Mouse (Mus musculus) neutrophil, adult 59 days (primary cell): ENCODE data around the gene Zfp112. TPM values are rescaled to one million over a fixed set of nuclear protein-coding genes. Genes with fewer than 3 reads are reported as not detected.

Source experiments
- total RNA-seq, 2 experiments: library from RNA; stranded (reverse); gene quantifications; 1 replicate in 1 of 2; 2 replicates in 1 of 2; pipeline ENCODE4 v1.2.4; 2023

The Zfp112 gene
- 1 to 10 TPM; 1.2 to 1.6 TPM for total RNA-seq

DNA sequence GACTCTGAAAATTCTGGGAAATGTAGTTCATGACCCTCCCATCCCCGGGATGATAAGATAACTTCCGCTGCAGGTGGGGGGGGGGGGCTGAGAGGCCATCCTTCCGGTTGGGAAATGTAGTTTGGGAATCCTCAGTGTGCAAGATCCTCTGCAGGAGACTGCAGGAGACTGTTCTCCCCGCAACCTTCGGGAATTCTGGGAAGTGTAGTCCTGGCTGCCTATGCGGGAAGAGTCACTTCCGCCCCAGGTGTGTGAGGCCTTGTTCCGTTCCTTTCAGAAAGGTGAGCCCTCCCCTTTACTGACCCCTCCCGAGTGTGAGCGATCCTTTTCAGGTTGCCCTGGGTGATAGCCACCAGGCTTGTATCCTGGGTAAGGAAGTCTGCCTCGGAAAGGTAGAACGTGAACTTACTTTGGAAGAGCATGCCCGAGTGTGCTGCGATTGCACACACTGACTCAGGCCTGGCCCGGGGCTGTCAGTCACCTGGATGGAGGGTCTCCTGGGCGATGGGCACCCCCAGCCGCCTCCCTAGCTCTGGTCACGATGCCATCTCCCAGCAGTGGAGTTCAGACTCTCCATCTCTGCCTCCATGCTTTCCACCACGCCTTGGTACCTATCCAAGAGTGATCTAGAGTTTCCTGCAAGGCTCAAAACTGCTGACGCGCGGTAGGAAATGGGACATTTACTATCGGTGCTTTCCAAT, at the start of gene Zfp112:
Zfp112 (plus strand) TSS at position 159 of the 701 bp plus-strand sequence.

DNA sequence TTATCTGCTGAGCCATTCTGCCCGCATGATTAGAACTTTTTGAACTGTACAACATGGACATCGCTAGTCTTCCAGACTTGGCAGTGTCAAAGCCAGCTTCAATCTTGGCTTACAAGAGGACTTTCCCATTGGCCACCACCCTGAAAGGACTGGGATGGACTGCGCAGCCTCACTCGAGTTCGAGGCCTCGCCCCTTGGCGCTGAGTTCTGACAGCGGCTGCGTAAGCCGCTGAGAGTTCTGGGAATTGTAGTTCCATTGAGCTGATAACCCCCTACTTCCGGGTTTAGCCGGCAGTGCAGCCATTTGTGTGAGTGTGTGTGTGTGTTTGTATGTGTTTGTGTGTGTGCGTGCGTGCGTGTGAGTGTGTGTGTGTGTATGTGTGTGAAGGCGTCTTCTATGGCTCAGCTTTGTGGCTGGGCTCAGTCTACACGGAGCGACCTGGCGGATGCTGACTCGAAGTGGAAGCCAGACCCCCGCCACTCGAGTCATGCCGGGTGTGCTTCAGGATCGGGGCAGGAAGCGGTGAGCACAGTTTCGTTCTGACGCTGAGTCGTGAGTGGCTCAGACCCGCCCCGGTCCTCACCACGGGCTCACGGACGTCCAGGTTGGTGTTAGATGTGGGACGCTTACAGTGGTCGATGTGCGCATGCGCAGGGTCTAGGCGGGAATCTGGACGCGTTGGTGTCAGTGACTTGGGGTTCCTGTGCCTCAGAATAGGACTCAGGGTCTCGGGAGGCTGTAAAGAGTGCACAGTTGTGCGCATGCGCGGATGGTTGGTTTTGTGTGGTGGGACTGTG, 30.3 kb upstream of the Zfp112 start, which contains the start of gene Zfp180:
Zfp180 (plus strand) TSS at position 291 of the 798 bp plus-strand sequence.

DNA sequence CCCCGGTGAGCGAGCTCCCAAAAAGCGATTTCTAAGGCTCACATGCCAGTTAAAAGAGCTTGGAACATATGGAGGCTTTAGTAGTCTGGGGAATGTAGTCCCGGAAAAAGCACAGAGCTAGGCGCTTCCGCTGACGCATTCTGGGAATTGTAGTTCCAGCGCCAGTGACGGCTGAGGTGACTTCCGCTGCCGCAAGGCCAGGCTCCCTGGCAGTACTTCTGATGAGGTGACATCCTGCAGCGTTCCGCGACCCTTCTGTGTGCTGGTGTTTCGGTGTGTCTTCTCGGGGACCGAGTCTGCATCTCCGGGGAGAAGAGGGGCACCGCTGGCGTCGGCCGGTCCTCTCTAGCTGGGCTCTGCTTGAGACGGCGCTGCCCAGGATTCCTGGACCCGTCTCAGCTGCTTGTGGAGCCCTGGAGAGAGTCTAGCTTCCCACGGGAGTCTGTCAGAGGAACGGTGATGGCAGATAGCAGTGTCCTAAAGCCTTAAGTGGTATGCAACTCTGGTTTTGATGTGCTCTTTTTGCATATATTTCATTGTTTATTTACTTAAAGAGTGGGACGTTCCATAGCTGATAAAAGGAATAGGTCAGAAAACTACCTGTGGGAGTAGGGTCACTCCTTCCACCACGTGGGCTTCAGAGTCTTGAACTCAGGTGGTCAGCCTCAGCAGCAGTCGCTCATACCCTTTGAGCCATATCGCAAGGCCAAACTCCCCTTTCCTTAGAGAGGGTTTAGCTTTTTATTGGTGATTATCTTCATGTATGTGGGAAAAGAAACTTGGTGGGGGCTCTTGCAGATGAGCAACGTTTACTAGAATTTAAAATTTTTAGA, 22.1 kb downstream of the Zfp112 start, which contains the start of gene Zfp235:
Zfp235 (plus strand) TSS at position 174 of the 833 bp plus-strand sequence.

DNA sequence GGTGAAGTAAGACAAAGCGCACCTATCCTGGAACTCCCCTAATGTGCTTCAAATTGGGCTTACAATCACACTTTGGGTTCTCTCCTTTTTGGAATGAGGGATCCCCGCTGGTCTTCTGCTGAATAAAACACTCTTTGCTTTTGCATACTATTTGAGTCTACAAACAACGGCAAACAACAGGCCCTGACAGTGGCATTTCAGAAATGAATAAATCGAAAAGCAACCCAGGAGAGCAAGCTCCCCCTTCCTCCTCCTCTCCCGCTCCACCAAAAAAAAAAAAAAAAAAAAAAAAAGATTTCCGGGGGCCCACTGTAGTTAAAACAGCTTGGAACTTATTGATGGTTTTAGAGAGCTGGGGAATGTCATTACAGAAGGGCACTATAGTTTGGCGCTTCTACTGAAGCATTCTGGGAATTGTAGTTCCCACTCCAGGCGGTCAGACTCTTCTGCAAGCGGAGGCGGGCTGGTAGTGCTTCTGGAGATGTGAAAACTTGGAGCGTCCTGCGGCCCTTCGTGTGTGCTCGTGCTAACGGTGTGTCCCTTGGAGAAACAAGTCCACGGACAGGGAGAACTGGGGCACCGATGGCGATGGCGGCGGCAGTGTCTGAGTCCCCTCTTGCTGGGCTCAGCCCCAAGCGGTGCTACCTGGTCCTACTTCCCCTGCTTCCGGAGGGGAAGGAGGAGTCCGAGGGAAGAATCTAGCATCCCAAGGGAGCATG, 62.7 kb downstream of the Zfp112 start, which contains the start of gene Zfp114:
Zfp114 (plus strand) TSS at position 443 of the 719 bp plus-strand sequence.

Other genes starting within 250 kb of the Zfp112 start
- gene Vmn1r177, start 245.9 kb upstream of the Zfp112 start, total RNA-seq: not detected
- gene Vmn1r178, start 220.3 kb upstream of the Zfp112 start, total RNA-seq: not detected
- gene Vmn1r179, start 185.3 kb upstream of the Zfp112 start, total RNA-seq: not detected
- not detected for gene Vmn1r180, start 161.7 kb upstream of the Zfp112 start, total RNA-seq
- not detected for gene Vmn1r181, start 137.7 kb upstream of the Zfp112 start, total RNA-seq
- not detected for gene V1rd19, start 110.6 kb upstream of the Zfp112 start, total RNA-seq
- gene Vmn1r183, start 59.1 kb upstream of the Zfp112 start, total RNA-seq: not detected
- gene Zfp180, start 30.4 kb upstream of the Zfp112 start, total RNA-seq: 10 to 100 TPM; 14.4 to 16.3 TPM
- gene Zfp235, start 21.9 kb downstream of the Zfp112 start, total RNA-seq: 1 to 10 TPM; 2.8 to 4.7 TPM
- gene Zfp114, start 62.7 kb downstream of the Zfp112 start, total RNA-seq: under 1 TPM; 0.29 to 0.33 TPM
- 1 to 10 TPM; 2.9 to 3.2 TPM for gene Zfp111, start 99.1 kb downstream of the Zfp112 start, total RNA-seq
- gene Zfp109, start 125.2 kb downstream of the Zfp112 start, total RNA-seq: 1 to 10 TPM in 1 of 2 experiments, under 1 TPM in 1; 0.62 to 1.2 TPM
- under 1 TPM; 0.29 to 0.33 TPM for gene Zfp108, start 142.5 kb downstream of the Zfp112 start, total RNA-seq
- under 1 TPM; 0.15 to 0.44 TPM for gene Zfp93, start 158.1 kb downstream of the Zfp112 start, total RNA-seq
- 1 to 10 TPM; 3.4 to 6.4 TPM for gene Zfp61, start 188.9 kb downstream of the Zfp112 start, total RNA-seq
- gene Zfp94, start 204.4 kb downstream of the Zfp112 start, total RNA-seq: 1 to 10 TPM; 1.1 to 1.3 TPM
- under 1 TPM in 1 of 2 experiments, not detected in 1; 0.46 TPM for gene Tescl, start 221.6 kb downstream of the Zfp112 start, total RNA-seq
- not detected for gene Lypd5, start 236.9 kb downstream of the Zfp112 start, total RNA-seq